Mouse (Mus musculus) bone marrow macrophage, adult 2 months (primary cell): ENCODE measurements around the gene Kmt2d.

Source experiments
- CTCF ChIP-seq: IDR thresholded peaks from 2 replicates; pipeline ENCODE4 v1.5.1; 2012; ENCODE audit warnings: low read depth, mild to moderate bottlenecking, low read length, moderate library complexity
- POLR2A ChIP-seq: IDR thresholded peaks from 2 replicates; pipeline ENCODE4 v1.6.1; 2012; ENCODE audit warnings: mild to moderate bottlenecking, low read depth, low read length, borderline replicate concordance

- no peak for TF ChIP-seq POLR2A
- TF ChIP-seq CTCF: no peak
These were observed 43.4 kb downstream of the Kmt2d start for GRCm38 (mm10) chr15:98827611-98828011.
